Comparison of ENCODE assay signal across 9 mouse cellular contexts in genomic region chr19:17467556-17468211, GRCm38 (mm10).
DNase-seq lines count a peak whose midpoint lies in the region; ATAC-seq and TF ChIP-seq lines count a peak whose summit lies in the region.
"Had no signal": no experiment of that assay in that cellular context is flagged by ENCODE, and none has a peak within 500 bp of the region (broad histone marks: within the 10 kb centered on the region; RNA-seq: fewer than 3 reads in every experiment).

No protein-coding gene starts in this region.

- no peak overlapping the region for H3K9ac ChIP-seq in hindbrain, embryonic 13.5 days
- H3K9ac ChIP-seq: embryonic facial prominence, embryonic 12.5 days had no signal

- no peak for TF ChIP-seq POLR2A in lung, adult 2 months (IDR thresholded peaks at IDR 0.05; ENCODE audit: borderline replicate concordance, extremely low read depth, low read depth, low read length)

- peak; percentile 7 for DNase-seq in cerebellum, adult 18-20 months
- DNase-seq in cerebellum, adult 9-11 months, result no peak
- no peak for DNase-seq in lung, adult 2 months
- DNase-seq in lung, postnatal 4 days, result no peak
- peak; percentile 49 for DNase-seq in lung, postnatal 10 days
- no peak for DNase-seq in thymus, postnatal 14 days

- H3K27me3 ChIP-seq in hindbrain, embryonic 13.5 days, result no peaks in the 10 kb centered on the region
- H3K27me3 ChIP-seq: embryonic facial prominence, embryonic 12.5 days had no signal

- no peak overlapping the region for H3K4me3 ChIP-seq in lung, adult 2 months (replicated peaks; ENCODE audit: extremely low read depth, low read depth, low read length)
- H3K4me3 ChIP-seq in hindbrain, embryonic 13.5 days, result no peak overlapping the region
- H3K4me3 ChIP-seq: embryonic facial prominence, embryonic 12.5 days had no signal

- no peak overlapping the region for H3K27ac ChIP-seq in hindbrain, embryonic 13.5 days
- H3K27ac ChIP-seq: embryonic facial prominence, embryonic 12.5 days had no signal

- H3K4me1 ChIP-seq in lung, adult 2 months (ENCODE audit: control insufficient read depth, insufficient read depth, low read length), result peaks cover 2% of the 10 kb centered on the region; the same call in 1 of the 2 replicates
- no peaks in the 10 kb centered on the region; the same call in 1 of the 2 replicates for H3K4me1 ChIP-seq in hindbrain, embryonic 13.5 days (replicated peaks)

- H3K36me3 ChIP-seq in hindbrain, embryonic 13.5 days, result no peaks in the 10 kb centered on the region
- H3K36me3 ChIP-seq: embryonic facial prominence, embryonic 12.5 days had no signal

- 51% methylated on average over 6 of the region's 6 CpGs for WGBS in lung, adult 2 months
- WGBS in hindbrain, embryonic 13.5 days, result 64% methylated on average over 6 of the region's 6 CpGs

- ATAC-seq in hindbrain, embryonic 13.5 days (ENCODE audit: low FRiP score), result peak; percentile 79
- no peak for ATAC-seq in inflammation-experienced regulatory T-cells, adult 6 months

- no peak overlapping the region for H3K4me2 ChIP-seq in hindbrain, embryonic 13.5 days
- H3K4me2 ChIP-seq: embryonic facial prominence, embryonic 12.5 days had no signal

- H3K9me3 ChIP-seq in hindbrain, embryonic 13.5 days, result no peaks in the 10 kb centered on the region
- H3K9me3 ChIP-seq: embryonic facial prominence, embryonic 12.5 days had no signal

- 0 out of 2 replicates have a peak, but pooled peaks have one; percentile 9 for TF ChIP-seq CTCF in lung, adult 2 months (IDR thresholded peaks at IDR 0.05; ENCODE audit: insufficient read depth, low read length)

Comparison
In these comparisons a context has a peak if more than half of its experiments do, and no peak if none do; other contexts are left out.
1. DNase-seq: peak in cerebellum, adult 18-20 months (2 of 2) and lung, postnatal 10 days (single experiment); none in cerebellum, adult 9-11 months (single experiment), lung, adult 2 months (single experiment), lung, postnatal 4 days (0 of 2) and thymus, postnatal 14 days (single experiment).